Mouse (Mus musculus): ENCODE data around the gene Ubqln1.

- TF ChIP-seq MAFK (IDR thresholded peaks at IDR 0.05; ENCODE audit: insufficient read depth, low read depth, low read length): no peak
- TF ChIP-seq HCFC1 (IDR thresholded peaks at IDR 0.05; ENCODE audit: borderline replicate concordance, insufficient read depth, low read length): no peak
- no peak for TF ChIP-seq ZC3H11A (IDR thresholded peaks at IDR 0.05; ENCODE audit: borderline replicate concordance, low read depth, low read length)
- no peak for TF ChIP-seq CHD2 (IDR thresholded peaks at IDR 0.05; ENCODE audit: low read depth, low read length)
- TF ChIP-seq ZNF384 (IDR thresholded peaks at IDR 0.05; ENCODE audit: low read depth, low read length): no peak
Observed at GRCm38 (mm10) chr13:58263546-58263945, 48.1 kb upstream of the Ubqln1 start.

Measured in ES-E14 (cell line).